Mouse (Mus musculus) lung, postnatal 0 days (tissue): ENCODE measurements around the gene Hp1bp3. TPM values are rescaled to one million over a fixed set of nuclear protein-coding genes. Genes with fewer than 3 reads are reported as not detected.

Source experiments
- ATAC-seq: fragments of 200-750 bp; cut with Nextera tagmentation; 2 replicates; pipeline ENCODE4 v1.8.0; 2017; ENCODE audit warnings: moderate library complexity
- DNase-seq: peaks from one replicate; pipeline ENCODE4 v3.0.0-alpha.2; 2016; ENCODE audit warnings: low spot score
- H3K27ac ChIP-seq: fragments of 300-500 bp; sonication (generic); 2 replicates; pipeline ENCODE4 v1.5.1; 2014; ENCODE audit warnings: antibody characterized with exemption, mild to moderate bottlenecking, low read length, mixed read lengths
- H3K27me3 ChIP-seq: fragments of 300-500 bp; sonication (generic); replicated peaks from 2 replicates; pipeline ENCODE4 v1.6.1; 2014; ENCODE audit warnings: low read length, mixed read lengths; ENCODE audit not compliant: insufficient read depth
- H3K36me3 ChIP-seq: fragments of 300-500 bp; sonication (generic); 2 replicates; pipeline ENCODE4 v1.6.1; 2014; ENCODE audit warnings: low read length, mixed read lengths; ENCODE audit not compliant: insufficient read depth
- H3K4me1 ChIP-seq: fragments of 300-500 bp; sonication (generic); 2 replicates; pipeline ENCODE4 v1.6.1; 2014; ENCODE audit warnings: antibody characterized with exemption, low read depth, low read length, mixed read lengths; ENCODE audit not compliant: insufficient read depth
- H3K4me2 ChIP-seq: fragments of 300-500 bp; sonication (generic); replicated peaks from 2 replicates; pipeline ENCODE4 v1.6.1; 2014; ENCODE audit warnings: low read depth, mild to moderate bottlenecking, low read length, moderate library complexity, mixed read lengths
- H3K4me3 ChIP-seq: fragments of 300-500 bp; sonication (generic); 2 replicates; pipeline ENCODE4 v1.5.1; 2014; ENCODE audit warnings: low read depth, low read length
- H3K9ac ChIP-seq: fragments of 300-500 bp; sonication (generic); replicated peaks from 2 replicates; pipeline ENCODE4 v1.6.1; 2014; ENCODE audit warnings: low read depth, mild to moderate bottlenecking
- H3K9me3 ChIP-seq: fragments of 300-500 bp; sonication (generic); 2 replicates; pipeline ENCODE4 v1.6.1; 2016; ENCODE audit warnings: low read length, mixed read lengths
- CTCF ChIP-seq: IDR thresholded peaks from 2 replicates; pipeline ENCODE4 v1.5.1; 2016; ENCODE audit warnings: antibody characterized with exemption, mild to moderate bottlenecking
- EP300 ChIP-seq: IDR thresholded peaks from 2 replicates; pipeline ENCODE4 v1.6.1; 2016; ENCODE audit warnings: antibody characterized with exemption, mild to moderate bottlenecking, control low read depth
- WGBS: fragments of 180-500 bp; shearing (Covaris S2); extraction: QIAGEN DNeasy Blood & Tissue Kit; methylation state at CpG from one replicate; pipeline ENCODE4 v1.1.7; 2014; 5-methylcytosine and 5-hydroxymethylcytosine counted together
- polyA plus RNA-seq: library from polyadenylated mRNA; unstranded; fragments of >200 nt; fragmentation: Nextera tagmentation; extraction: Ambion mirVana; gene quantifications from 2 replicates; pipeline ENCODE4 v1.2.1, GENCODE M21; 2015

Hp1bp3 gene
- polyA plus RNA-seq, 1 experiment from 2014 or later: 129 TPM

DNA sequence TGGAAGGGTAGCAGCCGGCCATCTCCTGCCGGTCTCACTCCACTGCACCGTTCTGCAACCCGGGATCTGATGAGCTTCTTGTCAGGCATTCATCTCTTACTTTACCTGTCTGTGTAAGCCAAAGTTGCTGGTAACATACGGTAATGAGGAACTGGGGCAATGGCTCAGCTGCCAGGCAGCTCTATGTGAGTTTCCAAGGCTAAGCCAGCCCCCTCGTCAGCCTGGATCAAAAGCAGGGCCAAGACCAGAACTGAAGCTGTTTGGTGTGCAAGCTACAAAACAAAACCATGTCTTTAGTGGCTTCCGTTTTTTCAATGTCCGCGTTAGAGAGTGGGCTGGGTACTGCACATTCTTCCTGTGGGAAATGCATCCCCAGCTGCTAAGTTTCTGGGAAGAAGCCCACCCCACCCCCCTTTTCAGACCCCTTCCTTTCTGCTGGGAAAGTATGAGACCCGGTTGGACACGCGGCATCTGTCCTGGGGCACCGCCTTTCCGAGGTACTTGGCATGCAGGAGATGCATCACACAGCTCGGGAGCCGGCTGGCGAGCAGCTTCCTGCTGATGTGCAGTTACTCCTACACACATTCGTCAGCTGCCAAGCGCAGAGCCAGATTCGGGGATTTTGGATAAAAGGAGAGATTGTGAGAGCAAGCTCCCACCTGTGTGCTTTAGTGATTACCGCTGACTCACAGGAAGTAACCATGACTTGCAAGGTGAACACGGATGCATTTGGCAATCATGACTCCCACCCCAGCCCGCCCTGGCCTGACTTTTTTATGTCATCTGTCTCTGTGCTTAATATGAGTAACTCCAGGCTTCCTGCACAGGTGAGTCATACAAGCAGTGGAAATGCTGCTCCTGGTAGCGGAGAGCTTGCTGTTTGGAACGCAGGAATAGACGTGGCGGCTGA lies 30.9 kb downstream of the Hp1bp3 start:
- peaks cover 6% of the 10 kb centered on the region; the same call in 1 of the 2 replicates for H3K4me1 ChIP-seq
- H3K27me3 ChIP-seq: peaks cover 9% of the 10 kb centered on the region; the same call in 1 of the 2 replicates
- H3K4me2 ChIP-seq: no peak overlapping the region
- no peak for TF ChIP-seq CTCF
- ATAC-seq (no peak), DNase-seq (peak; percentile 18)
- WGBS: 62% methylated on average over 27 of the region's 27 CpGs
- H3K36me3 ChIP-seq: peaks cover 37% of the 10 kb centered on the region
- no peak overlapping the region for H3K4me3 ChIP-seq
- no peak overlapping the region for H3K9ac ChIP-seq
- H3K27ac ChIP-seq: no peak overlapping the region
- no peaks in the 10 kb centered on the region for H3K9me3 ChIP-seq

DNA sequence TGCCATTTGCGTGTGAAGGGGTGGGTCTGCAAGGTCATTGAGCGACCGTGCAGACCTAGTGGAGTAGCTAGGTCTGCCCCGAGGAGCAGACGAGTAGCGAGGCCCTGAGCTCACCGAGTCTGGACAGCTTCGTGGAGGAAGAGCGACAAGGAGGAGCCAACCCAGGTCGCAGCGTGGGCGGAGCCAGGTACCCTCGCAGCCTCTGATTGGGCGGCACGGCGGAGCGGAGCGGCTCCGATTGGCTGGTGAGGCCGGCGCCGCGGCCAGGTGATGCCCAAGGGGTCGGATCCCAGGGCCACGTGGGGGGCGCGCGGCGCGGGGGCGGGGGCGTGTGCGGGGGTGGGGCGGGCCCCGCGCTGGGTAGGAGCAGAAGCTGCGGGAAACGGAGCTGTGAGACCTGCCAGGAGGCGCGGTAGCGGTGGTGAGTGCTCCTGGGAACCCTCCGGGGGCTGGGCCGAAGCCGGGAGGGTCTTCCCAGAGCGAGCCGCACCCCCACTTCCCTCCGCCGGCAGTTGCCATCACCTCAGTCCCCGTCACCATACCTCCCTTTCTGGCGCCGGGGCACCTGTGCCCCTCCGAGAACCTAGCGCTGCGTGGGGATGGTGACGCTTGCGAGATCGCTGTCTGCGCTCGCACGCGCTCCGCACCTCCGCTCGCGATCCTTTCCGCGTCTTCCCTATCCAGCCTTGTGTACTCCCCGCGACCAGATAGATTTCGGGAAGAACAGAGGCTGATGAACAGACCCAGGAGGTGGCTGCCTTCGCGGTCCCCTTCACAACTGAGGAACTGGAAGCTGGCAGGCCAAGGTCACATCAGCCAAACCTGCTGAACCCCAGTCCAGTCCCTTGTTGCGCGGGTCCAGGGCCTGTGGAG lies 34.2 kb downstream of the Hp1bp3 start, which contains the start of the genes Sh2d5 and Kif17:
TSS of gene Sh2d5 (plus strand) at position 316 of the 873 bp plus-strand sequence.
TSS of gene Kif17 (plus strand) at position 348 of the 873 bp plus-strand sequence.
- Histone ChIP-seq H3K27ac (no peak within 1 kb of the TSS), H3K27me3 (peaks cover 9% of the 10 kb centered on the region; the same call in 1 of the 2 replicates), H3K4me2 (peak within 1 kb of the TSS; percentile 78), H3K9ac (no peak within 1 kb of the TSS), H3K4me3 (peak within 1 kb of the TSS; percentile 38), H3K36me3 (peaks cover 15% of the 10 kb centered on the region), H3K4me1 (peaks cover 6% of the 10 kb centered on the region; the same call in 1 of the 2 replicates), H3K9me3 (no peaks in the 10 kb centered on the region)
- TF ChIP-seq CTCF (no peak), EP300 (no peak)
- ATAC-seq: peak; percentile 86
- peak; percentile 52 for DNase-seq
- WGBS: under 1% methylated on average over 54 of the region's 74 CpGs

DNA sequence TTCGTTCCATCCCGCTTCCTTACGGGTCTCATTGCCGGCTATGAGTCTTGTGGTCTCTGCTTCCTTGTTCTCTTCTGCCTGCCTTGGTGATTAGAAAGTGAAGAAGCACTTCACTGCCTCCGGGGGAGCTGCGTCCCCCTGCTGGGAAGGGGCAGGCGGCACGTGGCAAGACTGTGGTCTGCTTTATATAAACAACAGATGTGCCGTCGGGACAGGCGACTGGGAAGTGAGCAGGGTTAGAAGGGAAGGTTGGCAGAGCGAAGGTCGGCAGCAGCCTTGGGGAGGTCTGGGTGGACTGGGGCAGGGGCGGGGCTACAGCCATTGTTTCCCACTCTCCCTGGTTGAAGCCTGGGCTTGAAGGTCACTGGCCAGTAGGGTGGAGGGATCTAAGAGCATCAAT lies 35.7 kb downstream of the Hp1bp3 start:
- Histone ChIP-seq H3K9me3 (no peaks in the 10 kb centered on the region), H3K36me3 (peaks cover 4% of the 10 kb centered on the region; the same call in 1 of the 2 replicates), H3K4me3 (0 out of 2 replicates have a peak overlapping the region, but pooled peaks have one; percentile 14), H3K4me1 (peaks cover 6% of the 10 kb centered on the region; the same call in 1 of the 2 replicates), H3K4me2 (peak overlapping the region; percentile 41), H3K27ac (no peak overlapping the region), H3K27me3 (peaks cover 9% of the 10 kb centered on the region; the same call in 1 of the 2 replicates), H3K9ac (no peak overlapping the region)
- WGBS: 2% methylated on average over 14 of the region's 14 CpGs
- TF ChIP-seq CTCF (peak; percentile 49), EP300 (no peak)
- ATAC-seq (peak; percentile 25), DNase-seq (peak; percentile 31)

GRCm38 (mm10) chr4:138252231-138252630 lies 36.1 kb downstream of the Hp1bp3 start:
- no peaks in the 10 kb centered on the region for H3K36me3 ChIP-seq
- H3K27me3 ChIP-seq: peaks cover 9% of the 10 kb centered on the region; the same call in 1 of the 2 replicates
- H3K4me3 ChIP-seq: no peak overlapping the region
- DNase-seq: no peak
- H3K4me2 ChIP-seq: peak overlapping the region; percentile 41; the same call in 1 of the 2 replicates
- H3K9ac ChIP-seq: no peak overlapping the region
- 25% methylated on average over 5 of the region's 5 CpGs for WGBS
- H3K27ac ChIP-seq: no peak overlapping the region
- peaks cover 6% of the 10 kb centered on the region; the same call in 1 of the 2 replicates for H3K4me1 ChIP-seq
- no peak for ATAC-seq
- H3K9me3 ChIP-seq: no peaks in the 10 kb centered on the region
- no peak for TF ChIP-seq EP300
- TF ChIP-seq CTCF: no peak

GRCm38 (mm10) chr4:138257116-138257687 lies 41.1 kb downstream of the Hp1bp3 start:
- no peak overlapping the region for H3K27ac ChIP-seq
- no peak overlapping the region for H3K9ac ChIP-seq
- ATAC-seq: no peak
- no peak overlapping the region for H3K4me2 ChIP-seq
- H3K9me3 ChIP-seq: no peaks in the 10 kb centered on the region
- TF ChIP-seq EP300 (no peak), CTCF (no peak)
- WGBS: 77% methylated on average over 22 of the region's 22 CpGs
- H3K4me1 ChIP-seq: no peaks in the 10 kb centered on the region
- no peak for DNase-seq
- no peaks in the 10 kb centered on the region for H3K27me3 ChIP-seq
- H3K36me3 ChIP-seq: no peaks in the 10 kb centered on the region
- H3K4me3 ChIP-seq: no peak overlapping the region
